Mouse (Mus musculus) bone marrow, adult 2 months (tissue): ENCODE data around the gene Bmpr1a.

Source experiments
- CTCF ChIP-seq: fragments of 200-500 bp; IDR thresholded peaks from 2 replicates; pipeline ENCODE4 v1.5.1; 2011; ENCODE audit warnings: low read length, control low read depth; ENCODE audit not compliant: control insufficient read depth, insufficient read depth
- POLR2A ChIP-seq: fragments of 200-500 bp; IDR thresholded peaks from 2 replicates; pipeline ENCODE4 v1.6.1; 2011; ENCODE audit warnings: low read depth, mild to moderate bottlenecking, control low read depth, low read length, borderline replicate concordance; ENCODE audit not compliant: control insufficient read depth

GRCm38 (mm10) chr14:34371763-34372162 lies 131.4 kb downstream of the Bmpr1a start:
- TF ChIP-seq POLR2A (no peak), CTCF (no peak)
